Mouse (Mus musculus): ENCODE measurements around the gene Gda. TPM values are rescaled to one million over a fixed set of nuclear protein-coding genes. Genes with fewer than 3 reads are reported as not detected.

Gda gene
- total and polyA plus RNA-seq, 3 experiments = not detected

DNA sequence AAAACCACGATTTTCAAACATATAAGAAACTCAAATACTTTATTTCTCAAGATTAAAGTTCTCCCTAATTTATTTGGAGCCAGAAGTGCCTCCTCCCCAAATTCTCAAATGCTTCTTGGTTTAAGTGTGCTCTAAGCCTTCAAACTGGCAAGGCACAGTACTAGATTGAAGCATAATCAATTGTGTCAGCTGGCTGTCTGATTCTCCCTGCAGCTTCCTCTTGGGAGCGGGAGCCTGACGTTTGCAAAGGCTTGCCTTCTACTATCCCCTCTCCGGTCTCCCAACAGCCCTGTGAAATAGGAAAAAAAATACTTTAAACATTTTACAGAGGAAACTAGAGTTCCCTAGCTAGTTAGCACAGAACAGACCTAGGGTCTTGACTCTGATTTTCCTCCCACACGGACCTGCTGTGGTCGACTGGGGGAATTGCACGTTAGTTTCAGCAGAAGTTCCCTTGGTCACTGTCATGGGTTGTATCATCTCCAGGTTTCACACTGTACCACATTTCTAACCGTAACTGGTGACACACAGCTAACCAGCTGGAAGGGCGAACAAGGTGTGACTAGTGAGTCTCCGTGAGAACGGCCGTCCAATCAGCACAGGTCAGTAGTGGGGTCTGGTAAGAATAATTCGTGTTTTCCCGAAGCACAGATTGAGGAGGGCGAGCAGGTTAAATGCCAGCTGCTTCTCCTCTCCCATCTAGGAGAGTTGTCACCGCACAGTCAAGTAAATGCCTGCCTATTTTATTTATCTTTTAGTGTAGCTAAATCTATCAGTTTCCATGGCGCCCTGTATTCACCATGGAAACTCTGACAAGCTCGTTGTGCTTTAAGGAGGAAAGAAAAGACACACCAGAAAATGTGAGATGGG lies 6.2 kb upstream of the Gda start:
- peak; percentile 49 for DNase-seq (ENCODE audit: extremely low read depth)
- H3K9ac ChIP-seq (ENCODE audit: insufficient read depth, low read depth) = 0 out of 2 replicates have a peak overlapping the region, but pooled peaks have one; percentile 21
- no peaks in the 10 kb centered on the region for H3K9me3 ChIP-seq (replicated peaks; ENCODE audit: low read length)
- dilution Hi-C loops (cut with MboI; ENCODE audit: extremely low pct_ligation_motif_present, extremely low pct_unique_long_range_greater_than_20kb, low sequenced_read_pairs) (no loop called here), in situ Hi-C loops (cut with MboI; ENCODE audit: low pct_ligation_motif_present, low pct_unique_long_range_greater_than_20kb, low sequenced_read_pairs) (no loop called here)
- H3K4me2 ChIP-seq (ENCODE audit: insufficient read depth, low read depth, poor library complexity, severe bottlenecking) = peak overlapping the region; percentile 60
- TF ChIP-seq CHD2 (IDR thresholded peaks at IDR 0.05; ENCODE audit: low read length) (peak; percentile 29), JUND (conservative IDR thresholded peaks at IDR 0.05; ENCODE audit: low read depth, low read length) (no peak), MAZ (IDR thresholded peaks at IDR 0.05; ENCODE audit: low read depth, low read length) (no peak), CTCF (conservative IDR thresholded peaks at IDR 0.05 in 1 of 2, IDR thresholded peaks at IDR 0.05 in 1 of 2; ENCODE audit: low read depth in 2 of 2, low read length in 2 of 2) (no peak), POLR2A (IDR thresholded peaks at IDR 0.05; ENCODE audit: low read depth, low read length) (peak; percentile 30; the same call in 1 of the 2 replicates), JUN (IDR thresholded peaks at IDR 0.05; ENCODE audit: insufficient read depth, low read depth, low read length) (peak; percentile 10; the same call in 1 of the 2 replicates), ETS1 (conservative IDR thresholded peaks at IDR 0.05; ENCODE audit: low read depth, low read length) (peak; percentile 83), CHD1 (IDR thresholded peaks at IDR 0.05; ENCODE audit: low read depth, low read length) (peak; percentile 55; the same call in 1 of the 2 replicates), HCFC1 (IDR thresholded peaks at IDR 0.05; ENCODE audit: low read depth, low read length) (no peak), MAX (IDR thresholded peaks at IDR 0.05; ENCODE audit: low read length) (peak; percentile 40), TBP (conservative IDR thresholded peaks at IDR 0.05; ENCODE audit: low read depth, low read length) (peak; percentile 83), ZMIZ1 (IDR thresholded peaks at IDR 0.05; ENCODE audit: low read depth, low read length) (no peak), RCOR1 (conservative IDR thresholded peaks at IDR 0.05; ENCODE audit: low read depth, low read length) (0 out of 2 replicates have a peak, but pooled peaks have one; percentile 17), BHLHE40 (IDR thresholded peaks at IDR 0.05; ENCODE audit: low read depth, low read length) (peak; percentile 90), IRF4 (IDR thresholded peaks at IDR 0.05; ENCODE audit: low read depth, low read length) (peak; percentile 77; the same call in 1 of the 2 replicates), E2F4 (IDR thresholded peaks at IDR 0.05; ENCODE audit: insufficient replicate concordance, low read depth, low read length) (no peak), EP300 (IDR thresholded peaks at IDR 0.05; ENCODE audit: low read length) (peak; percentile 44; the same call in 1 of the 2 replicates), TCF12 (IDR thresholded peaks at IDR 0.05; ENCODE audit: low read depth, low read length) (no peak; the same call in 1 of the 2 replicates), MYC (IDR thresholded peaks at IDR 0.05; ENCODE audit: low read depth, low read length) (no peak)
- peak overlapping the region in 1 of 3 experiments; percentile 5 for H3K4me3 ChIP-seq (replicated peaks in 1 of 3; ENCODE audit: low read depth in 2 of 3, low read length in 2 of 3, poor library complexity in 1 of 3)
- no peaks in the 10 kb centered on the region for H3K27me3 ChIP-seq (replicated peaks)
- no peak overlapping the region for H3K27ac ChIP-seq (ENCODE audit: insufficient read depth, low read depth)
- no peaks in the 10 kb centered on the region for H3K79me2 ChIP-seq (replicated peaks; ENCODE audit: control insufficient read depth, extremely low read depth, insufficient read depth, poor library complexity, severe bottlenecking)
- H3K36me3 ChIP-seq (replicated peaks in 1 of 2; ENCODE audit: control insufficient read depth in 1 of 2, insufficient read depth in 1 of 2, low read length in 1 of 2) = no peaks in the 10 kb centered on the region
- H3K4me1 ChIP-seq (ENCODE audit: control insufficient read depth in 1 of 2, insufficient read depth in 2 of 2) = peaks cover 21 to 35% of the 10 kb centered on the region in 2 experiments

DNA sequence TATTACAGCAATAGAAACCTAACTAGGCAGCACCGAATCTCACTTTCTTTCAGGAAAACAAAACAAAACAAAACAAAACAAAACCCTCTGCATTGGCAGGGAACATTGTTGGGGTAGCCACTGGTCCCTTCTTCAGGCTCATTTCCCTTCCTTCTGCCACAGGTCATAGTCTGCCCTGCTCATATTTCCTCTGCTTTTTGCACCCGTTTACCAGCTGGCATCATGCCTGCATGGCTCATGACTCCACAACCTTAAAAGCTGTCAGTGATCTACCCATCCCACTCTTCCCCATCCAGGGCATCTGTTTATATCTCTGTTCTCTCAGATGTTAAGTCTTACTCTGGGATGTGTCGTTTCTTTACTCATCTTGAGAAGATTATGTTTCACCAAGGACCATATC lies 5.3 kb upstream of the Gda start:
- Histone ChIP-seq H3K4me3 (replicated peaks in 1 of 3; ENCODE audit: low read depth in 2 of 3, low read length in 2 of 3, poor library complexity in 1 of 3) (no peak overlapping the region), H3K27ac (ENCODE audit: insufficient read depth, low read depth) (no peak overlapping the region), H3K9me3 (replicated peaks; ENCODE audit: low read length) (no peaks in the 10 kb centered on the region), H3K27me3 (replicated peaks) (no peaks in the 10 kb centered on the region), H3K9ac (ENCODE audit: insufficient read depth, low read depth) (no peak overlapping the region), H3K4me1 (ENCODE audit: control insufficient read depth in 1 of 2, insufficient read depth in 2 of 2) (peaks cover 21 to 35% of the 10 kb centered on the region in 2 experiments), H3K79me2 (replicated peaks; ENCODE audit: control insufficient read depth, extremely low read depth, insufficient read depth, poor library complexity, severe bottlenecking) (no peaks in the 10 kb centered on the region), H3K4me2 (ENCODE audit: insufficient read depth, low read depth, poor library complexity, severe bottlenecking) (peak overlapping the region; percentile 60; the same call in 1 of the 2 replicates), H3K36me3 (replicated peaks in 1 of 2; ENCODE audit: control insufficient read depth in 1 of 2, insufficient read depth in 1 of 2, low read length in 1 of 2) (no peaks in the 10 kb centered on the region)
- no peak for DNase-seq (ENCODE audit: extremely low read depth)
- TF ChIP-seq ETS1 (conservative IDR thresholded peaks at IDR 0.05; ENCODE audit: low read depth, low read length) (no peak), MAX (IDR thresholded peaks at IDR 0.05; ENCODE audit: low read length) (no peak)
- dilution Hi-C loops (cut with MboI; ENCODE audit: extremely low pct_ligation_motif_present, extremely low pct_unique_long_range_greater_than_20kb, low sequenced_read_pairs) = no loop called here
- in situ Hi-C loops (cut with MboI; ENCODE audit: low pct_ligation_motif_present, low pct_unique_long_range_greater_than_20kb, low sequenced_read_pairs) = no loop called here

Measured in CH12.LX (cell line).